Mouse (Mus musculus) fat pad, adult 2 months (tissue): Measurements from ENCODE around the gene Trim15.

Experiments used
- DNase-seq: peaks from one replicate; pipeline ENCODE4 v3.0.0-alpha.2; 2011; ENCODE audit warnings: low read depth, low spot score; ENCODE audit errors: extremely low read depth

Gene Trim15

DNA sequence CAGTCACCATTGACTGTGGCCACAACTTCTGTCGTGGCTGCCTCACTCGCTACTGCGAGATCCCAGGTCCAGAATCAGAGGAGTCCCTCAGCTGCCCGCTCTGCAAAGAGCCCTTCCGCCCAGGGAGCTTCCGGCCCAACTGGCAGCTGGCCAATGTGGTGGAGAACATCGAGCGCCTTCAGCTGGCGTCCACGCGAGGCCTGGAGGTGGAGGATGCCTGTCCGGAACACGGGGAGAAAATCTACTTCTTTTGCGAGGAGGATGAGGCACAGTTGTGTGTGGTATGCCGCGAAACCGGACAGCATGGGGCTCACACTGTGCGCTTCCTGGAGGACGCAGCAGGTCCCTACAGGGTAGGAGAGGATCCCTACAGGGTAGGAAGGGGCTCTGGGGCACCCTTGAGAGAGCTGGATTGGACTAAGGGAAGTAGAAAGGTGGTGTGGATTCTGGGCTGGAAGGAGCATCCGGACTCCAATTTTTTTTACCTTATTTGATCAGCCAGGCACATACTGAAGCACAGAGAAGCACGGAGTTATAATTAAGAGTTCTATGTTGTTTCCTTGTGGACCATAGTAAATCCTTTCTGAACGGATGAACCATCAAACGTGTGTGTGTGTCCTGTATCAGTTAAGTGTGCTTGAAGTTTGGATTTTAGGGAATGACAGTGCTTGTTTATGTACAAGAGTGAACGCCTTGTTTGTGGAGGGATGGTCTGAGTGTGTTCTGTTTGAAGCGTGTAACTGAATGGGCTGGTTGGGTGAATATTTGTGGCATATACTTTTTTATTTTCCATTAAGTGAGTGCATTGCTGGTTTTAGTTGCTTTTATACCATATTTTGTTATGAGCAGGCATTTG, 3.2 kb upstream of the Trim15 start:
- no peak for DNase-seq

DNA sequence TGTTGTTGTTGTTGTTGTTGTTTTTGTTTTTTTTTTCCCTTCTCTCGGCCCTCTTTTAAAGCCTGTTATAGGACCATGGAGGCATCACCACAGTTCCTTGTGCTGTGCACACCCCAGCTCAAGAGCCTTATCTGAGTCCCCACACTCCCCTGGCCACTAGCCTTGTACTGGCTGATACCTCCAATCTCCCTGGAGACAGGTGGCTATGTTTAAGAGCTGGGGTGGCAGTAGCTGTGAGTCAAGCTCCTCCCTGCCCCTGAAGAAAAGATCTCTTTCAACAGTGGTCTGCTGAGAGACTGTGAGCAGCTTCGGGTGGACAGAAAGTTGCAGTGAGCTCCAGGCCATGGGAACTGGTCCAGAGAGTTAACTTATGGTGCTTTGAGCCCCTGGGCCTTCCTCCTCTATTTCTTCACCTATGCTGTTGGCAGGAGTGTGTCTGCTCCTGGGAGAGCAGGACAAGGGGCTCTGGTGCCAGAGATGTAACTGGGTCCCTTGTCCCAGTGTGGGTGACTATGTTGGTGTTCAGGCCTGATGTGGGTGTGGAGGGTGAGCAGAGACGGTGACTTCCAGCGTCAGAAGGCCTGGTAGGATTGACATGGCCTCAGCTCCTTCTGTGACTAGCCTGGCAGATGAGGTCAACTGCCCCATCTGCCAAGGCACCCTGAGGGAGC, 2.4 kb upstream of the Trim15 start, which contains the start of gene Trim10:
TSS of gene Trim10 (plus strand) at position 291 of the 671 bp plus-strand sequence.
- no peak for DNase-seq

DNA sequence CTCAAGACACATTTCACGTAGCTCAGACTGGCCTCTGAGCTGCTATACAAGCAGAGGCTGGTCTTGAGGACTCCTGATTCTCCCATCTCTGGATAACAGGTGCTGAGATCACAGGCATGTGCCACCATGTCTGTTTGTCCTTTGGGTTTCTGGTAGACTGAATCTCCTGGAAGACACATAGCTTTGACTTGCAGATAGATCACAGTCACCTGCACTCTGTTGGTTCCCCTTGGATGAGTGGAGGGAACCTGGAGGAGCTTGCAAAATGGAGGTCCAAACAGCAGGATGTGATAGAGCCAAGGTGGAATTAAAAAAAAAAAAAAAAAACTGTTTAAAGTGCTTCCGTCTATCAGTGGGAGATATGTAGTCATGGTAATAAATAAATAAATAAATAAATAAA, 1.8 kb upstream of the Trim15 start:
- DNase-seq: no peak

DNA sequence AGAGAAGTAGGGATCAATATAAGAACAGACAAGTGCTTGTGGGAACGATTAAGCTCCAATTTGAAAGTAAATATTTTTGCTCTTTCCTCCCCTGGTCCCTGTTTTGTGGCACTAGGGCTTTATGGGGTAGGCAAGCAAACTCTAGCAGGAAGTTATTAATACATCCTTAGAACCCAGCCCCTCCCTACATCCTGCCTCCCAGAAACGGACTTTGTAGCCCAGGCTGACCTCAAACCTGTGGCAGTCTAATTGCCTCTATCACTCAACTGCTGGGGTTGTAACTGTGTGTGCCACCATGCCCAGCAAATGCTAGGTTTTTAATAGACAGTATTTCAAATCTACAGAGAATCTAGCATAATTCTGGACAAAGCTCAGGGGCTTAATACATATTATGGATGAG, 5.3 kb downstream of the Trim15 start:
- DNase-seq: no peak

DNA sequence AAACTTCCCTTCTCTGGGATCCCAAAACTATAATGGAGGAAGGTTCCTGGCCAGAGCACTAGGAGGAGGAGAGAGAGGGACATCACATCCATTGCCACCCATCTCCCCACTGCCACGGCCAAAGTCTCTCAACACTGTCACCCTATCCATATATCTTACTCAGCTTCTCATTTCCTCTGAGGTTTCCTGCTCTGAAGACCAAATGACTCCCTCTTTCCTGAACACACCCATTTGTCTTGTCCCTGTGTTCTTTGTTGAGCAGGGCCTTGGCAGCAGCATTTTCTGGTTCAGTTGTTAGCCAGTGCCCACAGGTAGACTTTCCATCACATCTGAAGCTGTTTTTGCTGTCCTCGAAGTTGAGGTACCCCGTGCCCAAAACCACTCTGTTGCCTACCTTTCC, 8.8 kb downstream of the Trim15 start:
- no peak for DNase-seq

DNA sequence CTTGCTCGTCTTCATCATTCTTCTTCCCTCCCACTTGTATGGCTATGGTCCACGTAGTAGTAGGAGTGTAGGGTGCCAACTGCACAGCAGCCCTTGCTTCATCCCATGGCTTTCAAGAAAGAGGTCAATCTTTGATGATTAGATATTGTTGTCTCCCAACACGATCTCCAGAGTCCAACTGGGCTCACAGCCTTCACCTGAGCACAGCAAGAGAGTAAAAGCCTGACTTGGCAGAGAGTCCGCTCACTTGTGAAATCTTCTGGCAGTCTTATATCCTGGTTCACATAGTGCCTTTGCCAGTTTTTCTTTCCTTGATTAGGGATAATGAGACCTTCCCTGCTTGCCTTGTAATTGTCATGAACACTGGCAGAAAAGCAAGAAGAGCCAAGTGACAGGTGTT, 10.8 kb downstream of the Trim15 start:
- DNase-seq: peak; percentile 99

DNA sequence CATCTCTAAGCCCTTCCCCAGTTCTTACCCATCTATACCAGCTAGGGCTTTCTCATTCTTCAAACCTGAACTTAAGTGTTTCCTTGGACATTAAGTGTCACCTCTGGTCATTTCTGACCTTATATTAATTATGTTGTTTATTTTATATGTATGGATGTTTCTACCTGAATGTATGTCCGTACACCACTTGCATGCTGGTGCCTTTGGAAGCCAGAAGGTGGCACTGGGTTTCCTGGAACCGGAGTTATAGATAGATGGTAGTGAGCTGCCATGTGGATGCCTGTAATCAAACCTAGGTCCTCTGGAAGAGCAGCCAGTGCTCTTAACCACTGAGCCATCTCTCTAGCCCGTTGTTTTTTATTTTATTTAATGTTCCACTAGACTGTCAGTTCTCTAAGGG, 11.5 kb downstream of the Trim15 start:
- DNase-seq: no peak

DNA sequence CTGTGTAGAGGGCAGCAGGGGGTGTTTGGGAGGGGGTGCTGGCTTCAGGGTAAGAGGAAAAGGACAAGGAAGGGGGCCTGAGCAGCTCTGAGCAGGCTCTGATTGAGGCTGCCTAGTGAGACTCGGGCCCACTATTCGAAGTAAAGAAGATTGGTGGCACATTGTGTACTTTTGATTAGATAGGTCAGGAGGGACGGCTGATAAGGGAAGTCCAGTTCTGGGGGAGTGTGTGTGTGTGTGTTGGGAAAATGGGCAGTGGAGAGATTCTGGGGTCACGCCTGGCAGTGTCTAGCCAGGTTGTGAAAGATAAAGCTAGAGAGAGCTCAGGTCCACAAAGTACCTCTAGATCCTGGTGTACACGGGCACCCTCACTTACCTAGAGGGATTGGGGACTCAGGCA, 15.4 kb downstream of the Trim15 start:
- DNase-seq: no peak

DNA sequence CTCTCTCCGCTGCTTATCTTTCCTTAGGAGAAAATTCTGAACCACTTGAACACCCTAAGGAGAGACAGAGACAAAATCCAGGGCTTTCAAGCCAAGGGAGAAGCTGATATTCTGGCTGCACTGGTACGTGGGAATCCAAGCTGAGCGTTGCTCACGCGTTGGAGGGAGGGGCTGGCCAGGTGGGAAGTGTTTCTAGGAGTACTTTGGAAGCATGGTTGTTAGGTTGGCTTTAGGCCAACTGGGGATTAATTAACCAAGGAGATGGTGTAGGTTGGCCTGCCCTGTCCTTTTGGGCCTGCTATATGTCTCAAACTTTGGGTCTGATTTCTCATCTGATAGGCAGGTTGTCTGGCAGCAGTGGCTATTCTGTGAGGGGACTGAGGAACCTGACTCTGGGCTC, 15.8 kb downstream of the Trim15 start:
- DNase-seq: no peak

DNA sequence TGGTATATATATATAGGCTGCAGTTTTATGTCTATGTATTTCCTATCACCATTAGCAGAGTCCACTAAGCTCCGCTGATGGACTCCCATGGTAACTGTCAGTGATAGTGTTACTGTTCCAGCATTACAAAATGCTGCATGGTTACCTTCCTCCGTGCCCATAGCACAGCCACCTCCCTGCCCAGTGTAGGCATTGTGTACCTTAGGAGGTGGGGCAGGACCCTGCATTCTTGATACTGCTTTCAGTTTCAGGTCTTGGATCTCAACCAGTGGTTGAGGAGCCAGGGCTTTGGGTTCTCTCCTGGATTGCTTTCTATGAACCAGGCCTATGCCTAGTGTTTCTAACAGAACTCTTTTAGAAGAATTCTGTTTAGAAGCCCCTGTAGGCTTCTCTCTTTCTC, 17.0 kb downstream of the Trim15 start:
- no peak for DNase-seq

DNA sequence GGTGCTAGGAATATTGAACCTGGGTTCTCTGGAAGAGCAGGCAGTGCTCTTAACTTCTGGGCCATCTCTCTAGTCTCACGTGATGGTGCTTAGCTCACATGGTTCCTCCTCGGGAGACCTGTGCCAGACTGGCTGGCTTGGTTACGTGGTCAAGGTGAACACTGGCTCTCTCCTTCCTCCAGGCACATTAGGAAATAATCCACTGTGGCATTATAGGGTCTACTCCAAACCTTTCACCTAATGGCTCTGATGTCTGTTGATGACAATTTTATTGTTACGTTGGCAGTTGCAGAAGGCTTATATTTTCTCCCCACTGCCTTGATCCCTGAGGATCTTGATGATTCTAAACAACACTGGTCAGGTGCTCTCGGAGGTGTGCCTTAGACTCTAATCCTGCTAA, 18.1 kb downstream of the Trim15 start:
- peak; percentile 80 for DNase-seq

DNA sequence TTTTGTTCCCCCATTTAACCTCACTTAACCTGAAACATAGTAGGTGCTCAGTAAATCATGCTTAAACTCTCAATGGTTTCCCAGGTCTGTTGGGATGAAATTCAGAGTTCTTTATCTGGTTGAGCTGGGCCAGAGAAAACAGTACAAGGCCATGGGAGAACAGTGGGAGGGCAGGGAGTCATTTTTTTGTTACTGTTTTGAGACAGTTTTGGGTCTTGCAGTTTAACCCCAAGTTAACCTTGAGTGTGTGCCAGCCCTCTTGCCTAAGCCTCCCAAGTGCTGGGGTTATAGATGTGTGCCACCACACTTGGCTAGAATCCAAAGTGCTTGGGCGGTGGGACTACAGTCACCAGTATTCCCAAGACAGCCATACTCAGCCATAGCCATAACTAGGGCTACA, 22.3 kb downstream of the Trim15 start:
- DNase-seq: peak; percentile 74

DNA sequence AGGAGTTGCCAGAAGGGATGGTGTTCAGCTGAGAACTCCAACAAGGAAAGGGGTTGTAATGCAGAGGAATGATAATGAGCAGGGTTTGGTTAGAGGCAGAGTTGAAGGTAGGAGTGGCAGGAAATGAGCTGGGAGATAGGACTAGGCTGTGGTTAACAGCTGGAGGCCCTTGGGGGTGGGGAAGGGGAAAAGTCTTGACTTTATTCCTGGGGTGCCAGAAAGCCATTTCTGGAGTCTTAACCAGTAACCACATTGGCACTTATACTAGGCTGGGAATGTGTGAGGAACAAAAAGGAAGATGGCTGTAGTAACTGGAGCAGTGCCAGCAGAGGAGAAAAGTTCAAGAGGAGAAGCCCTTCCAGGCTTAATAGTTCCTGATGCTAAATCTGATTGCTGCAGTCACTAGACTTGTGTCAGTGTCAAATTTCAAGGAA, 22.7 kb downstream of the Trim15 start:
- no peak for DNase-seq

DNA sequence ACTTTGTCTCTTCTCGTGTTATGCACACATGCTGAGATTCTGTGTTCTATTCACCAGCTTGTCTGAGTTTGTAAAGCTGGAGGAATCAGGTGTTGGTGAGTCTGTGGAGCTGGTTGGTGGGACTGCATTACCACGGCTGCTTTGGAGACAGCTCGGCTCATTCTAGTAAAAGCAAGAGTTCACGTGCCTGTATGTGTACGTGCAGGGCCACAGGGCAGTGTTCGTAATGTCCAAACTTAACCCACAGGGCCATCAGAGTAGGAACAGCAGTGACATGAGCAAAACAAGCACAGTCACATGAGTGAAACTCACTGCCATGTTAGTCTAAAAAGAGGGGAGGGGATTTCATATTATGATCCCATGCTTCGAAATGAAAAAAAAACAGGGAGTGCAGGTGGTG, 23.3 kb downstream of the Trim15 start:
- DNase-seq: no peak

DNA sequence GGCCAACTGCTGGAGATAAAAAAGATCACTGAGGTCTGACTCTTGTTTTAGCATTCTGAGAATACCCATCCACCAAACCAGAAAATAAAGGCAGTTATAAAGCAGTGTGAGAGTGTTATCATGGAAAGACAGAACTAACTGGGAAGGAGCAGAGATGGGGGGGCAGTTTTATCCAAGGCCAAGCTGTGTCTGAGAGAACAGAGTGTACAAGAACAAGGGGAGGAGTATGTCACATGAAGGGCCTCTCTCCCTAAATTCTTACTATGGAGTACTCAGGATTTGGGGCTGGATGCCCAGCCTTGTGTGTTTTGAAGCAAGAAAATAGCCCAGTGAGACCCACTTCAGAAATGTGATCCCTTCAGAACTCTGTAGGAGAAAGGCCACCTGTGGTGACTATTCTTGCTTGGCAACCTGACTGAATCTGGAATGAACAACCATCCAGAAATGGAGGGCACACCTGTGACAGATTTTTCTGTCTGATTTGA, 26.0 kb downstream of the Trim15 start:
- no peak for DNase-seq

DNA sequence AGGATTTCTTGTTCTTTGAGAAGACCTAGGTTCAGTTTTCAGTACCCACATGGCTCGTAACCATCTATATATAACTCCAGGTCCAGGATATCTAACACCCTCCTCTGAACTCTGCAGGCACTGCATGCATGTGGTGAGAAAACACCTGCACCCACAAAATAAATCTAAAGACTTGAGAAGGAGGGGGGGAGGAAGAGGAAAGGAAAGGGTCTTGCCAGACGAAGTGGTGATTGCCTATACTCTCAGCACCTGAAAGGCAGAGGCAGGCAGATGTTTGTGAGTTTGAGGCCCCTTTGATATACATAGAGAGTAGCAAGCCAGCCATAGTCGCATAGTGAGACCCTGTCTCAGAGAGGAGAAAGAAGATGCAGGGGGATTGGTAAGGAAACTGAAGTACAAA, 27.1 kb downstream of the Trim15 start:
- no peak for DNase-seq

DNA sequence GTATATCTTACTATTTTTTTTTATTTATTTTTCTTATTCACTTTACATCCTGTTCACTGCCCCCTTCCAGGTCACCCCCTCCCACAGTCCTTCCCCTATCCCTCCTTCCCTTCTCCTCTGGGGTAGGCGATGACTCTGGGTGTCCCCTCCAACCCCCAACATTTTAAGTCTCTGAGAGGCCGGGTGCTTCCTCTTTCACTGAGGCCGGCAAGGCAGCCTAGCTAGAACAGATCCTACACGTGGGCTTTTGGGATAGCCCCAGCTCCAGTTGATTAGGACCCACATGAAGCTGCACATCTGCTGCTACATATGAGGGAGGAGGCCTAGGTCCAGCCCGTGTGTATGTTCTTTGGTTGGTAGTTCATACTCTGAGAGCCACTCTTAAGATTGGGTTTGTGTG, 28.0 kb downstream of the Trim15 start:
- DNase-seq: no peak

DNA sequence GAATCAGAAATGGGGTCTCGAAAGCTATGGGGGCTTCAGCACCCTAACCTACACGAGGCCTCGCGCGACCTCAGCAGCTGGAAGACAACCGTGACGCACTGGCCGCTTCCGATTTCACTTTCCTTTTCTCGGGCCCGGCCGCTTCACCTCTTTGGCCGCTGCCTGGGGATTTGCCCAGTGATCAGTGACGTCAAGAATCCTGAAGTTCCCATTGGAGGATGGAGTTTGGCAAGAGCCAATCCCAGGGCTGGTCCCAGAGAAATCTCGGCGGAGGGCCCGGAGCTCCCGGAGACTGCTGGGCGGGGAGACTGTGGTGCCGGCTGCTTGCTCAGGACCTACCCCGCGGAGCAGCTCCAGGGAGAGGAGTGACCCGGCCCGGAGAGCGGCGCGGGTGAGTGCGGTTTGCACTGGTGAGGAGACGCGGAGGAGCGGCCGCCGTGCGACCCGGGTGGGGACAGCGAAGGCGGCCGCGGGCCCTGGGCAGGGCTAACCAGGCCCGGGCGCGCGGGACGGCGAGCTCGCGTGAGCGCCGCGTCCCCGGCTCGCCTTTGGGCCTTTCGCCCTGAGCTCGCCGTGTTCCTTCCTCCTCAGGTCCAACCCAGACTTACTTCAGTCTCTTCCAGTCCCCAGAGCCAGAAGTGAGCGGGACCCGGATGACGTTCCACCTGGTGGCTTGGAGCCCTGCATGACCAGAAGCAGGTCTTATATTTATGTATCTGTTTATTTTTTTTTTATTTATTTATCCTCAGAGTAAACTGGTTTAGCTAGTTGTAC, 29.9 kb downstream of the Trim15 start, which contains the start of gene Trim26:
TSS of gene Trim26 (plus strand) at position 261 of the 774 bp plus-strand sequence.
- DNase-seq: peak; percentile 68

DNA sequence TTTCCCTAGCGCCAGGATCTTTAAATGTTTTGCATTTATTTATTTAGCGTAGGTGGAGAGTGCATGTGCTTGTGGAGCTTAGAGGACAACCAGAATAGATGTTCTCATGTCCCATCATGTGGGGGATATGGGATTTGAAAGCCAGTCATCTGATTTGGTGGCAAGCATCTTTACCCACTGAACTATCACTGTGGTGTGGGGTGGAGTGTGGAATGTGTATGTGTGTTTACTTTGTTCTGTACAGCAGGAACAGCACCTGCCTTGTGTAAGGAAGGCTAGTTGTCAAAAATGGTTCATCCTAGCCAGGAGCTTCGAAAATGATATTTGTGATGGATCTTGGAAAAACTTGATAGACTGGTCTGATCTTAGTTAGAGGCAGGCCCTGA, 30.6 kb downstream of the Trim15 start:
- DNase-seq: no peak

DNA sequence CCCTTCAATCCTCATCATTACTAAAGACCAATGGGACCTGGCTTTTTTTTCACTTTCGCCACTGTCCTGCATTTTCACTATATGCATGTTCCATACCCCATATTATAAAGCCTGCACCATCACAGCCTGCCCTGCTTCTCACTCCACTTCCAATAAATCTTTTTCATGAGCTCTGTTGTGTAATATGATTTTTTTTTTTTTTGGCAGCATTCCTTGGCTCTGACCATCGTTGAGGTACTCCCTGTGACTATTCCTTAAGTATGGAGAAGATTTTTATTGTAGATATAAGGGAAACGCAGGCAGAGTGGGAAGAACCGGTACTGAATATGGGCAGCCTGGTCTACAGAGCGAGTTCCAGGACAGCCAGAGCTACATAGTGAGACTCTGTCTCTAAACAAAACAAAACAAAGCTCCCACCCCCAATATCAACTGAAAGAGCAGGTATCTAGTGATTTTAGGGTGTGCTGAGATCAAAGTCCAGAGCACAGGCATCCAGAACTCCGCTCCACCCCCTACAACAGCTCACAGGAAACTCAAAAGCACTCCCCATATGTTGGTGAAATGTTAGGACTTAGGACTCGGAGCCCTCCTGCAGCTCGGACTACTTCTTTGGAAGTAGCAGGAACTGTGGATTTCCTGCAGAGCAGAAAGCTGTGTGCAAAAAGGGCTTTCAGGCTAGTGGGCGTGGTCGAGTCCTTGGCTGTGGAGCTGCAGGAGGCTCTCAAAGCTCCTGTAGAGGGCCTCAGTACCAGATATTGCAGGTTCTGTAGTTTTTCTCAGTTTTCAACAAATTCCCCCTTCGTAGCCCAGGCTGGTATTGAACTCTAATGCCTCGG, 31.2 kb downstream of the Trim15 start:
- no peak for DNase-seq

DNA sequence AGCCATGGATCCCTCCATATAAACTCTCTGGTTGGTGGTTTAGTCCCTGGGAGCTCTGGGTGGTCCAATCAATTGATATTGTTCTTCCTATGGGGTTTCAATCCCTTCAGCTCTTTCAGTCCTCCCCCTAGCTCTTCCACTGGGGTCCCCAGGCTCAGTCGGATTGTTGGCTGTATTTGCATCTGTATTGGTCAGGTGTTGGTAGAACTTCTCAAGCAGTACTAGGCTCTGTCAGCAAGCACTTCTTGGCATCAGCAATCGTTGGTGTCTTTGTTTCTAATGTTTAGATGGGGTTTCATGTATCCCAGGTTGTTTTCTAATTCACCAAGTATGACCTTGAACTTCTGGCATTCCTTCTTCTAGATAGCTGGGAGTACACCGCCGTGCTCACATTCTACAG, 34.3 kb downstream of the Trim15 start:
- DNase-seq: no peak
